Mouse (Mus musculus) kidney, adult 18-20 months (tissue): Measurements from ENCODE around the gene Hspa1b.
"Not testable (repeated sequence)": the region's sequence is repeated elsewhere in the genome, so short reads cannot be mapped to it uniquely, and the experiment has no call there.

Experiments used
- DNase-seq: peaks from one replicate; pipeline ENCODE4 v3.0.0; 2021

The Hspa1b gene

DNA sequence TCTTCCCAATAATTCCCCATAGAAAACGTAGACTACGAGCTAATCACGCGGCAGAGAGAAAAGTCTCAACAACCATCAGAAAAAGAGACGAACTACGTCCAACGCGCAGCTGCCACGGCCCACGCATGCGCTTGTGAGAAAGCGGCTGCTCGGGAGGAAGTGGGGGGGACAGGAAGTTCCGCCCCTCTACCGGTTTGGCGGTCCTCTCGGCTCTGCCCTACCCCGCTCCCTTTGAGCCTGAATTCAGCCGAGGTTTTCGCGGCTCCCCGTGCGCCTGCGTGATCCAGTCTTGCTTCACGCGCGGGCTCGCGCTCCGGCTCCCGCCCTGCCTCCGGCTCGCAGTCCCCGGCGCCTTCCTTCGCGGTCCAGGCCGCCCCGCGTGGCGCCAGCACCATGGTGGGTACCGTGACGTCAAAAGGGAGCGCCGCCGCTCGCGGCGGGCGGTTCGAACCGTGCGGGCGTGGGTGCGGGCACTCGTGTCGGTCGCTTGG, 22.7 kb upstream of the Hspa1b start, which contains the start of gene Lsm2:
Gene Lsm2 (plus strand): TSS at position 173 of the 491 bp plus-strand sequence.
- DNase-seq: peak; percentile 95

DNA sequence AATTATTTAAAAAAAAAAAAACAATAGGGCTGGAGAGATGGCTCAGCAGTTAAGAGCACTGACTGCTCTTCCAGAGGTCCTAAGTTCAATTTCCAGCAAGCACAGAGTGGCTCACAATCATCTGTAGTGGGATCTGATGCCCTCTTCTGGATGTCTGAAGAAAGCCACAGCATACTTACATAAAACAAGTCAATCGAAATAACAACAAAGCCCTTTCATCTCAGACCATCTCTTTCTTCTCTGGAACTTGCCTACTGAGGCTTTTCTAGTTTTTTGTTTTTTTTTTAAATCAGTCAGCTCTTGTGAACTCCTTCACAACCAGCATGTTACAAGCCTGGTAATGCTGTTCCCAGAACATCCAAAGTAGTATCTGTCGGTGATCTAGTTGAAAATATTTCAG, 21.6 kb upstream of the Hspa1b start:
- DNase-seq: no peak

DNA sequence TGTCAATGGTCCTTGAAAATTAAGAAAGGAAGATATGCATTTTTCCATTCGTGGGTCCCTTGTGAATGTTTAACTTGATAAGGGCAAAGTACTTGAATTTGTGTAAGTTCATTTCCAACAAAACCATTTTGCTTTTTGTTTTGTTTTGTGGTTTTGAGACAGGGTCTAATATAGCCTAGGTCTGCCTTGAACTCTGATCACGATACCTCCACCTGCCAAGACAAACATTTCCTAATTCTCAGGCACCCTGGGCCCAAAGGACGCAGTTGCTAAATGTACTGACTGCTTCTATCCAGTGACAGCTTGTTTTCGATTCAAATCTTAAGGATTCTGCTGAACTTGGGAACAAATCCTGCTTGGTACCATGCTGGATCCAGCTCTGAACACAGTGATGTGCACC, 20.6 kb upstream of the Hspa1b start:
- peak; percentile 29 for DNase-seq

- DNase-seq: no peak
These were observed 19.2 kb upstream of the Hspa1b start for GRCm38 (mm10) chr17:34978239-34978638.

DNA sequence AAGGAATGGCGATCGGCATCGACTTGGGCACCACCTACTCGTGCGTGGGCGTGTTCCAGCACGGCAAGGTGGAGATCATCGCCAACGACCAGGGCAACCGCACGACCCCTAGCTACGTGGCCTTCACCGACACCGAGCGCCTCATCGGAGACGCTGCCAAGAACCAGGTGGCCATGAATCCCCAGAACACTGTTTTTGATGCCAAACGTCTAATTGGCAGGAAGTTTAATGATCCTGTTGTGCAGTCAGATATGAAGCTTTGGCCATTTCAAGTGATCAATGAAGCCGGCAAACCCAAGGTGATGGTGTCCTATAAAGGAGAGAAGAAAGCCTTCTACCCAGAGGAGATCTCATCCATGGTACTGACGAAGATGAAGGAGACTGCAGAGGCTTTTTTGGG, 18.0 kb upstream of the Hspa1b start:
- no peak for DNase-seq

DNA sequence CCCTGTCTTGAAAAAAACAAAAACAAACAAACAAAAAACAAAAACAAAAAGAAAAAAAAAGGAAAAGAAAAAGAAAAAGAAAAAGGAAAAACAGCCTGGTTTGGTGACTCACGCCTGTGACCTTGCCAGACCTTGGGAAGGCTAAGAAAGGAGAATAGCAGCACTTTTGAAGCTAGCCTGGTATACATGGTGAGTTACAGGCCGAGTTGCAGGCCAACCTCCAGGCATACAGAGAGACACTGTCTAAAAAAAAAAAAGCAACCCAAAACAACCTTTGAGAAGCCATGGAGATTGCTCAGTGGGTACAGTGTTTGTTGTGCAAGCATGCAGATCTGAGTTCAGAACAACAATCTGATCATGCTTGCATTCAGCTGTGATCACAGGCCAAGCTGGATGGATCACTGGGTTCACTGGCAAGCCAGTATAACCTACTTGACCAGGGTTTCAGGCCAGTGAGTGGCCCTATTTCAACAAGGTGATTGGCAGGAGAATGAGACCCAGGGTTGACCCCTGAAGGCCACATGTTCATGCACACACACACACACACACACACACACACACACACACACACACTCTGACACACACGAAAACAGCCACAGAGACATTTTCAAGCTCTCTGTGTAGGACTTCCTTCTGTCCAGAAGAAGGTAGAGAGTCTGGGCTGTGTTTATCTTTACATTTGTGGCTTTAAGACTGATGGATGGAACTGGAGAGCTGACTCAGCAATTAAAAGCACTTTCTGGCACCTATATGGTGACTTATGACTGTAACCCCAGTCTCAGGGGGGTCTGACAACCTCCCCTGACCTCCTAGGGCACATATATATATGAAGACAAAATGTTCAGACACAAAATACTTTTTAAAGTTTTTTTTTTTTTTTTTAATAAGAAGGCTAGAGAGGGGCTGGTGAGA, 16.8 kb upstream of the Hspa1b start:
- no peak for DNase-seq

GRCm38 (mm10) chr17:34972069-34972749, 13.2 kb upstream of the Hspa1b start, which contains the start of the genes Hspa1a and Hspa1l:
TSS of gene Hspa1a (minus strand) at chr17:34972156.
TSS of gene Hspa1l (plus strand) at chr17:34972703.
- peak; percentile 96 for DNase-seq

GRCm38 (mm10) chr17:34971694-34972068, 12.6 kb upstream of the Hspa1b start:
- peak; percentile 41 for DNase-seq

GRCm38 (mm10) chr17:34970850-34971249, 11.8 kb upstream of the Hspa1b start:
- not testable (repeated sequence) for DNase-seq

- not testable (repeated sequence) for DNase-seq
These were observed 10.8 kb upstream of the Hspa1b start, which contains the start of gene Gm20481 for GRCm38 (mm10) chr17:34969822-34970221. TSS of gene Gm20481 (plus strand) at chr17:34969912.

DNA sequence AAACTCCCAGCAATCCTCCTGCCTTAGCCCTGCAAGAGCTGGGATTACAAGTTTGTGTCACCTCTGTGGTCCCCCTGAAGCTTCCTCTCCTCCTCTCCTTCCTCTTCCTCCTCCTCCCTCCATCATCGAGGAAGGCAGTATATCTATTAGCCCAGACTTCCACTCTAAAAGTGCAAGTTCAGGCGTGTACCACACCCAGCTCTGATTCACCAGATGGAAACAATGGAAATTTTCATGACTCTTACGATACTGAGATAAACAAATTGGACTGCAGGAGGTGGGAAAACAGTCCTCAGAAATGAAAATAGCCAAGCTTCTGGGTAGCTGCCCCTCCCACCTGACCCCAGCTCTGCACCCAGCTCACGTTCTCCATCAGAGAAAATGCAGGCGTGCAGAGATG, 6.6 kb upstream of the Hspa1b start:
- no peak for DNase-seq

- peak; percentile 56 for DNase-seq
These were observed 5.6 kb upstream of the Hspa1b start for GRCm38 (mm10) chr17:34964640-34965049.

DNA sequence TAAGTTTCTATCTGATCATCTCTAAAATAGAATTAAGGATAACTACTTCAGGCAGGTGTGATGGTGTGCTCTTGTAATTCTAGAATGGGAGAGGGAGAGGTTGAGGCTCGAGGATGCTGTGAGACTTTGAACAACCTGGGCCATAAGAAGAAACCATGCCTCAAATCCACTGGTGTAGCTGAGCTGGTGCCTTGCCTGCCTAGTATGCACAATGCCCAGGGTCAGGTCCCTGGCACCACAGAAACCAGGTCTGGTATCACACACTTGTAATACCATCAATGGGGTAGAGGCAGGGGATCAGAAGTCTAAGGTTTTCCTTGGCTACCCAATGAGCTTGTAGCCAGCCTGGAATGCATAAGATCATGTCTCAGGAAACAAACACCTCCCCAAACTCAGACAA, 3.8 kb upstream of the Hspa1b start:
- DNase-seq: no peak

GRCm38 (mm10) chr17:34962125-34962524, 3.1 kb upstream of the Hspa1b start:
- DNase-seq: no peak

- no peak for DNase-seq
These were observed 1.9 kb upstream of the Hspa1b start for GRCm38 (mm10) chr17:34960702-34961493.

DNA sequence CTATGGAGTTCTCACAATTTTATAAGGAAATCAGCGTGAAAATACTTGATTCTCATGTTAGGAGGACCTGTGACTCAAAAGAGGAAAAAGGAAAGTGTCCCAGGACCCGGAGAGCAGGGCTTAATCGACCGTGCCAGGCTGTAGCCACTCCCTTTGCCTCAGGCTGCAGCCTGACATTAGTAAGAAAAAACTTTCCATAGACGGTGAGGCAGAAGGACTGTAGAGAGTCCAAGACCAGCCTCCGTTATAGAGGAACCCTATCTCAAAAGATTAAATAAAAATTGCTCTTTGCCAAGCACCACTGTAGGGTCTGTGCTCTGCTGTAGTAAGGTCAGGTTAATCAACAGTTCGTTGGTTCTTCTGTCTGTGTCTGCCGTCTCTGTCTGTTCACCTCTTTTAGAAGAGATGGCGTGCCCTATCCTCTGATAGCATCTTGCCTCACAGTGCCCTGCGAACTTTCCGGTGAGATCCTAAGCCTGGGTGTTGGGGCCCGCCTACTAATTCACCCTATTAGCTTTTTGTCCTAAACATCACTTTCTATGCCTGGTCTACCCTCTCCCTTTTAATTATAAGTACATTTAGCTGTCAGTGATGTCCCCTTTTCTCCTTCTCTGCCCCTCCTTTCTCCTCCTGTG, 960 bp upstream of the Hspa1b start:
- DNase-seq: peak; percentile 76

DNA sequence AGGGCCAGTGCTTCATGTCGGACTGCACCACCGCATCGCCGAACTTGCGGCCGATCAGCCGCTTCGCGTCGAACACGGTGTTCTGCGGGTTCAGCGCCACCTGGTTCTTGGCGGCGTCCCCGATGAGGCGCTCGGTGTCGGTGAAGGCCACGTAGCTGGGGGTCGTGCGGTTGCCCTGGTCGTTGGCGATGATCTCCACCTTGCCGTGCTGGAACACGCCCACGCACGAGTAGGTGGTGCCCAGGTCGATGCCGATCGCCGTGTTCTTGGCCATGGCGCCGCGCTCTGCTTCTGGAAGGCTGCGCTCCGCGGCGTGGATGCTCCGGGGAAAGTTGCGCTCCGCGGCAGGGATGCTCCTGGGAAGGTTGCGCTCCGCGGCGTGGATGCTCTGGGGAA, 306 bp downstream of the Hspa1b start:
- DNase-seq: not testable (repeated sequence)

DNA sequence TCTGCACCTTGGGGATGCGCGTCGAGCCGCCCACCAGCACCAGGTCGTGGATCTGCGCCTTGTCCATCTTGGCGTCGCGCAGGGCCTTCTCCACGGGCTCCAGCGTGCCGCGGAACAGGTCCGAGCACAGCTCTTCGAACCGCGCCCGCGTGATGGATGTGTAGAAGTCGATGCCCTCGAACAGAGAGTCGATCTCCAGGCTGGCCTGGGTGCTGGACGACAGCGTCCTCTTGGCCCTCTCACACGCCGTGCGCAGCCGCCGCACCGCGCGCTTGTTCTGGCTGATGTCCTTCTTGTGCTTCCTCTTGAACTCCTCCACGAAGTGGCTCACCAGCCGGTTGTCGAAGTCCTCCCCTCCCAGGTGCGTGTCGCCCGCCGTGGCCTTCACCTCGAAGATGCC, 1.1 kb downstream of the Hspa1b start:
- not testable (repeated sequence) for DNase-seq

GRCm38 (mm10) chr17:34957291-34957690, 1.7 kb downstream of the Hspa1b start:
- not testable (repeated sequence) for DNase-seq

DNA sequence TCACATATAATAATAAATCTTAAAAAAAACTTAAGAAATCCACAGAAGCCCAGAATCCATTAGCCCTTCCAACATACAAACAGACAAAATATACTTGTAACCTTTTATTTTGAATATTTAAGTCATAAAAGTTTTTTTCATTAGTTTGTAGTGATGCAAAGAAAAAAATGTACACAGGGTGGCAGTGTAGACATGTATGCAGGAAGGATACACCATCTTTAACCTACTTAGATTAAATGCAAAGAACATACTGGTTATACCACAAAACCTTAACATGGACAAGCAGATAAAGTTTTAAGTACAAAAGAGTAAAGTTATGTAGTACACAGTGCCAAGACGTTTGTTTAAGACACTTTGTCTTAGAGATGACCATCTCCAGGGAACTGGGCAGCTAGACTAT, 2.7 kb downstream of the Hspa1b start:
- no peak for DNase-seq

DNA sequence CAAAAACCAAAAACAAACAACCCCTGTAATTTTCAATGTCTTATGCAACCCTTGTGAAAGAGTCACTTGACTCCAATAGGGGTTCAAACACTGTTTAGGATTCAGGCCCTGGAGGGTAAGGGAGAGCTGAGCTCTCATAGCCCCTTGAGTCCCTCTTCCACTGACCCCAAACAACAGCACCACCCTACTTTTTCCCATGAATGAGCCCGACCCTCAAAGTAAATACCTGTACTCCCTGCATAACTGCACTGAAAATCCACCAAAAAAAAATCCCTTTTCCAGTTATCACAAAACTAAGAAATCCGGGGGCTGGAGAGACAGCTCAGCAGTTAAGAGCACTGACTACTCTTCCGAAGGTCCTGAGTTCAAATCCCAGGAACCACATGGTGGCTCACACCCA, 3.2 kb downstream of the Hspa1b start:
- no peak for DNase-seq

DNA sequence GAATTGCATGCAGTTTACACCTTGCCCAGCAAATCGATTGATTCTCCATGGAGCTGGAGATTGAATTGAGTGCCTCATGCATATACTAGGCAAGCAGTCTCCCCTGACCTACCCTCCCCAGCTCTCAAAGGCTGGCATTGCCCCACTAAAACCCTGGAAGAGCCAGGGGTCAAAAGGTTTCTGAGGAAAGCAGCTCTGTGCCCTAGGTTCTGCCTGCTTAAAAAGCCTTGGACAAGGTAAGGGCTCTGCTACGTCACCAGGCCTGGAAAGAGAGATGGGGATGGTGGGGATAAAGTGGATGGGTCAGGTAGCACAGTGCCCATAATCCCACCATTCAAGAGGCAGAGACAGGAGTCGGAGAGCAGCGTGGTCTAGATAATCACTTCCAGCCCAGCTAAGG, 4.2 kb downstream of the Hspa1b start:
- no peak for DNase-seq
